Mouse (Mus musculus): ENCODE results near the gene Plb1. TPM values are rescaled to one million over a fixed set of nuclear protein-coding genes. Genes with fewer than 3 reads are reported as not detected.

The Plb1 gene
- polyA plus RNA-seq, 1 experiment = not detected

DNA sequence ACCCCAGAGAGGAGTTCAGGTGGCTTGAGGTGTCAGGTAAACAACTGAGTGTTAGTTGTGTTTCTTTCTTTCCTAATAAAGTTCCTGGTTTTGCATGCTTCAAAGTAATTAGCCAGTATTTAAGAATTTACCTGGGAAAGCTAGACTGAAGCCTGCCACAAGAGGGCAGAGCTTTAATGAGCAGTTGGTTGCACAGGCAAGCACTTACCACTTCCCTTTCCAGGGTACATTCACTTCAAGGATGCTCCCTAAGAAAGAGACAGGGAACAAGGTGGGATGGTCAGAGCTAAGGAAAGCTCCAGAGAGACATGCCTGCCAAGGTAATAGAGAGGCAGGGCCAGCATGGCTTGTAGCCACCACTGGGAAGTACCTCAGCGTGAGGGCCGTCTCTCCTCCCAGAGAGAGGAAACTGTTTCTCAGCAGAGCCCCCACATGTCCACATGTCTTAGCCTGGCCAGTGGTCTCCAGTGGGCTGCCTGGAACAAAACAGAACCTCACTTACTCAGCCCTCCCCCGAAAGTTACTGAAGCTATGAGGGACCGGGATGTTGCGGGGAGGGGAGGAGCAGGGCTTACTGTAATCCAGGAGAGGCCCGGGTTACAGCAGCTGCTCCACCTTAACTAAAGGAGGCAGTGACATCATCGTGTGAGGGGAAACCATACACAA, 89.8 kb downstream of the Plb1 start:
- Histone ChIP-seq H3K4me1 (ENCODE audit: control insufficient read depth, insufficient read depth, low read length) (no peaks in the 10 kb centered on the region), H3K4me3 (replicated peaks; ENCODE audit: control insufficient read depth, low read depth, low read length) (no peak overlapping the region), H3K27ac (ENCODE audit: control insufficient read depth, insufficient read depth, low read depth, low read length, poor library complexity) (no peak overlapping the region)
- TF ChIP-seq CTCF (IDR thresholded peaks at IDR 0.05; ENCODE audit: control insufficient read depth, insufficient read depth, low read length) (peak; percentile 48), POLR2A (IDR thresholded peaks at IDR 0.05; ENCODE audit: borderline replicate concordance, control insufficient read depth, low read depth, low read length) (no peak)
- 43% methylated on average over 7 of the region's 7 CpGs for WGBS

DNA sequence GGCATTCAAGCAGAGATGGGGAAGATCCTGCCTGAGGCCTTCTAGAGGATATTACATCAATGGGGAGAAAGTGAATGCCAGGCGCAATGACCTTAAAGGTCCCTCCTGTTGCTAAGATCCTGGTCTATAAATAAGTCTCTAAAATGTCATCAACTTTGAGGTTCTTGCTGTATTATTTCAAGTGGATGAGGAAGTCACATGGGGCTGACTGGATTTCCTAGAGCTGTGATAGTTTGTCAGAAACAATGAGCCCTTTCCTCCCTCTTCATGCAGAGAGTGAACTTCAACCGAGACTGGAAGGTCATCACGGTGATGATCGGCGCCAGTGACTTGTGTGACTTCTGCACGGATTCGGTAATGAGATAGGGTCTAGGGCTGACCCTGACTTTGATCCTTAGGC, 95.6 kb downstream of the Plb1 start:
- no peak overlapping the region for H3K27ac ChIP-seq (ENCODE audit: control insufficient read depth, insufficient read depth, low read depth, low read length, poor library complexity)
- WGBS = 17% methylated on average over 7 of the region's 7 CpGs
- TF ChIP-seq POLR2A (IDR thresholded peaks at IDR 0.05; ENCODE audit: borderline replicate concordance, control insufficient read depth, low read depth, low read length) = no peak

DNA sequence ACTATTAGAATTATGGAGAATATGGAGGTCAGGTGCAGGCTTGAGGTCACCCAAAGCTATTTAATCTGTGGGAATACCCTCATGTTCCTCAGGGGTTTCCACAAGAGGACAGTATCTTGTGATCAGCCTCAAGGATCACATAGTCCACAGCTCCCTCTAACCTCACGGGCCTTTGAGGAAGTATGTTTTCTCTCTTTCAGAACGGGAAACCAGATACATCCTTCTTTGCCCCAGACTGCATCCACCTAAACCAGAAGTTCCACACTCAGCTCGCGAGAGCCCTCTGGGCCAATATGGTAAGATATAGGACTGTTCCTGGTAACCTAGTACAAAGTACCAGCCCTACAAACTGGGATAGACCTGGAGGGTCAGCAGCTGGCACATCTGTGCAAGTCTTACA, 100.1 kb downstream of the Plb1 start:
- Histone ChIP-seq H3K27ac (ENCODE audit: control insufficient read depth, insufficient read depth, low read depth, low read length, poor library complexity) (no peak overlapping the region), H3K4me3 (replicated peaks; ENCODE audit: control insufficient read depth, low read depth, low read length) (no peak overlapping the region), H3K4me1 (ENCODE audit: control insufficient read depth, insufficient read depth, low read length) (no peaks in the 10 kb centered on the region; the same call in 1 of the 2 replicates)
- no peak for TF ChIP-seq CTCF (IDR thresholded peaks at IDR 0.05; ENCODE audit: control insufficient read depth, insufficient read depth, low read length)
- no peak for TF ChIP-seq POLR2A (IDR thresholded peaks at IDR 0.05; ENCODE audit: borderline replicate concordance, control insufficient read depth, low read depth, low read length)
- WGBS = 9% methylated on average over 4 of the region's 4 CpGs

More for the DNA sequence above, 95.6 kb downstream of the Plb1 start:
- Histone ChIP-seq H3K4me1 (ENCODE audit: control insufficient read depth, insufficient read depth, low read length) (no peaks in the 10 kb centered on the region; the same call in 1 of the 2 replicates), H3K4me3 (replicated peaks; ENCODE audit: control insufficient read depth, low read depth, low read length) (no peak overlapping the region)

DNA sequence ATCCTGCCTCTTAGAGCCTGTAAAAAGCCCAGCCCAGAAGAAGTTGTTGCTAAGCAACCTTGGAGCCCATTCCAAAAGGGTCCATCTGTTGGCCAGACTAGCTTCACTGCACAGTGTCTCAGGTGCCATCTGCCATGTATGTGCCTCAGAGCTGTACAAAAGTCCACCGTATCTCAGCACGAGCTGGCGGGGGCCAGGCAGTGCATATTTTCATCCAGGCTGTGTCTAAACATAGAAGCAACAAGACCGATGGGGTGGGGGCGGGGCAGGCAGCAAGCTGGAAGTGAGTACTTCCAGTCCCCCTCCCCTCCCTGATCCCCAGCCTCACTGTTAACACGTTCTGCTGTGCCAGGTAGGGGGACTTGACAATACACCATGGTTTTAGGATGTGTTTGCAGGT, 102.7 kb downstream of the Plb1 start:
- 53% methylated on average over 6 of the region's 6 CpGs for WGBS
- TF ChIP-seq CTCF (IDR thresholded peaks at IDR 0.05; ENCODE audit: control insufficient read depth, insufficient read depth, low read length) (no peak), POLR2A (IDR thresholded peaks at IDR 0.05; ENCODE audit: borderline replicate concordance, control insufficient read depth, low read depth, low read length) (no peak)
- Histone ChIP-seq H3K27ac (ENCODE audit: control insufficient read depth, insufficient read depth, low read depth, low read length, poor library complexity) (no peak overlapping the region), H3K4me3 (replicated peaks; ENCODE audit: control insufficient read depth, low read depth, low read length) (no peak overlapping the region), H3K4me1 (ENCODE audit: control insufficient read depth, insufficient read depth, low read length) (no peaks in the 10 kb centered on the region; the same call in 1 of the 2 replicates)

DNA sequence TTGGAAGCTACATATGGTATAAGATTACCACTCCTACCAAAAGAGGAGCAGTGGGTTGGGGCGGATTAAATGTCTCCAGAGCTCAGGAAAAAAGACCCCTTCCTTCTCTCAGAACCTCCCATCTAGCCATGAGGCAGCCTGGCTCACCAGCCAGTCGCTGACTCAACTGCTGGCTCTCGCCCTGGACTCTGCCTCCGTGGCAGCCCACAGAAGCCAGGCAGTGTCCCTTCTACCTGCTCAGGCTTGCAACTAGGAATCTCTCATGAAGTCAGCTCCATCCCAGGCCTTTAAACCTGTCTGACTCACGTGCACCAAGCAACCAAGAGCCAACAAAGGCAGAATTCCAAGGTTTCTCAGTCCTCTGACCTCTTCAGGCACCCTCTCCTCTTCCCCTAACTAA, 103.6 kb downstream of the Plb1 start:
- no peaks in the 10 kb centered on the region; the same call in 1 of the 2 replicates for H3K4me1 ChIP-seq (ENCODE audit: control insufficient read depth, insufficient read depth, low read length)
- H3K27ac ChIP-seq (ENCODE audit: control insufficient read depth, insufficient read depth, low read depth, low read length, poor library complexity) = no peak overlapping the region
- H3K4me3 ChIP-seq (replicated peaks; ENCODE audit: control insufficient read depth, low read depth, low read length) = no peak overlapping the region
- WGBS = 74% methylated on average over 5 of the region's 5 CpGs
- TF ChIP-seq POLR2A (IDR thresholded peaks at IDR 0.05; ENCODE audit: borderline replicate concordance, control insufficient read depth, low read depth, low read length) = no peak
- no peak for TF ChIP-seq CTCF (IDR thresholded peaks at IDR 0.05; ENCODE audit: control insufficient read depth, insufficient read depth, low read length)

DNA sequence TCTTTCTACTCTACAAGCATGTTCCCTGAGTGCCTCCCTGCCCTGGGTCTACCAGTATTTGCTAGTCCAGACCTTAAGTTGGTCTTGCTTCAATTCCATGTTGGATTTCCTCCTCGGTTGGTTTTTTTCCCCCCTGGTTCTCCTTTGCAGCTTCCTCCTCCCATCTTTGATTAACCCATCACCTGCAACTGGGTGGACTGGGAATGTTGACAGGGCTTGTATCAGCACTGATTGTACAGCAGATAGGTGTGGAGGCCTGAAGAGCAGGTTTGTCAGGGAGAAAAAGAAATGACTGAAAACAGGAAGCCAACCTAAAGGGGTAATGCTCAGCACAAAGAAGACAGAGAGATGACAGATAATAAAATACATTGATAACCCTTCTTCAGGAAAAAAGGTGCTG, 104.8 kb downstream of the Plb1 start:
- Histone ChIP-seq H3K4me1 (ENCODE audit: control insufficient read depth, insufficient read depth, low read length) (no peaks in the 10 kb centered on the region; the same call in 1 of the 2 replicates), H3K27ac (ENCODE audit: control insufficient read depth, insufficient read depth, low read depth, low read length, poor library complexity) (no peak overlapping the region), H3K4me3 (replicated peaks; ENCODE audit: control insufficient read depth, low read depth, low read length) (no peak overlapping the region)
- 55% methylated on average over 1 of the region's 1 CpGs for WGBS
- no peak for TF ChIP-seq POLR2A (IDR thresholded peaks at IDR 0.05; ENCODE audit: borderline replicate concordance, control insufficient read depth, low read depth, low read length)
- TF ChIP-seq CTCF (IDR thresholded peaks at IDR 0.05; ENCODE audit: control insufficient read depth, insufficient read depth, low read length) = no peak

DNA sequence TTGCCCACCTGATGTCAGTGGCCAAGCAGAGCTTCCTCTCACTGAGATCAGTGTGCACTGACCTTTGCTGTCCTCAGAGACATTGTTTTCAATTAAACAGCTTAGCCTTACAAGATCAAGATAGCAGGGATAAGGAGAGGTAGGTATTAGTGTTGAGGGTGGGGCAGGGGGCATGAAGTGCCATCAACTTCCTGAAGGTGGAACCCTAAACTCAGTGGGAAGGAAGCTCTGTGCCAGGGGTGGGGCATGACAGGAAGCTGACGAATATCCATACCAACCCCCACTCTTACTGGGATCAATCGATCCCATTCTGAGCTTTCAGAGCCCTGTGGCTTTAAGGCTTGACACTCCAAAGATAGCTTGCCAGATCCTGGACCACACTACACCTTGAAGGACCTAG, 105.8 kb downstream of the Plb1 start:
- Histone ChIP-seq H3K27ac (ENCODE audit: control insufficient read depth, insufficient read depth, low read depth, low read length, poor library complexity) (no peak overlapping the region), H3K4me3 (replicated peaks; ENCODE audit: control insufficient read depth, low read depth, low read length) (no peak overlapping the region), H3K4me1 (ENCODE audit: control insufficient read depth, insufficient read depth, low read length) (no peaks in the 10 kb centered on the region)
- 25% methylated on average over 2 of the region's 2 CpGs for WGBS
- TF ChIP-seq CTCF (IDR thresholded peaks at IDR 0.05; ENCODE audit: control insufficient read depth, insufficient read depth, low read length) (peak; percentile 55), POLR2A (IDR thresholded peaks at IDR 0.05; ENCODE audit: borderline replicate concordance, control insufficient read depth, low read depth, low read length) (no peak)

DNA sequence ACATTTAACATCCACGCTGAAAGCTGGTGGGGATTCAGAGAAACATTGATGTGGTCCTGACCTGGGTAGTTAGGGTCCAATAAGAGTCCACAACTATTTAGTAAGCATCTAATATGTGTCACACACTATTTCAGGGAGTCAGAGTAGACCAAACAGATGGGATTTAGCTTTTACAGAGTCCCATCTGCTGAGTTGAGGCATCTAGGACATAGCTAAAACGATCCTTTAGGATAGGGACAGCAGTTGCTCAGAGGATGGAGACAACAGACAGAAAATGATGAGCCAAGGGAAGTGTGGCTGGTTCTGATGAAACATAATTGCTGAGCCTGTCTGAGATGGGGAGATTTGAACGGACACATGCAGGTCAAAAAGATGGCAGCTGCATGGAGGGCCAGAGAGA, 106.3 kb downstream of the Plb1 start:
- Histone ChIP-seq H3K27ac (ENCODE audit: control insufficient read depth, insufficient read depth, low read depth, low read length, poor library complexity) (no peak overlapping the region), H3K4me3 (replicated peaks; ENCODE audit: control insufficient read depth, low read depth, low read length) (no peak overlapping the region), H3K4me1 (ENCODE audit: control insufficient read depth, insufficient read depth, low read length) (no peaks in the 10 kb centered on the region)
- TF ChIP-seq CTCF (IDR thresholded peaks at IDR 0.05; ENCODE audit: control insufficient read depth, insufficient read depth, low read length) (no peak), POLR2A (IDR thresholded peaks at IDR 0.05; ENCODE audit: borderline replicate concordance, control insufficient read depth, low read depth, low read length) (no peak)
- WGBS = 75% methylated on average over 3 of the region's 3 CpGs

DNA sequence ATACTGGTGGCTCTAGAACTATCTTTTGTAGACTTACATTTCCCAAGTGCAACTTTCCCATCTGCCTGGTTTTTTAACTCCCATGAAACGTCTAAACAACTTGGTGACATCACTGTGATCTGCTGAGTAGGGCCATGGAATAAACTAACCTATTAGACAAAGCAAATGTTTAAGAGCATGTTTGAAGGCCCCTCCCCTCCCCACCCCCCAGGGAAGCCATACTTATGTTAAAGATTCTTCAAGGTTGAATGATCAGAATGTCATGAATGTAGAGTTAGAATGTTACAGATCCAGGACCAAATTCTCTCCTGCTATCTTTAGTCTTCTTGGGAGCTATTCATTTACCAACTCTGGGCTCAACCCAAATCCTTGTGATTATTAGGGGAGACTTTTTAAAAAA, 107.7 kb downstream of the Plb1 start:
- WGBS = 75% methylated on average over 1 of the region's 1 CpGs
- TF ChIP-seq CTCF (IDR thresholded peaks at IDR 0.05; ENCODE audit: control insufficient read depth, insufficient read depth, low read length) (no peak), POLR2A (IDR thresholded peaks at IDR 0.05; ENCODE audit: borderline replicate concordance, control insufficient read depth, low read depth, low read length) (no peak)
- no peak overlapping the region for H3K27ac ChIP-seq (ENCODE audit: control insufficient read depth, insufficient read depth, low read depth, low read length, poor library complexity)
- no peaks in the 10 kb centered on the region for H3K4me1 ChIP-seq (ENCODE audit: control insufficient read depth, insufficient read depth, low read length)
- H3K4me3 ChIP-seq (replicated peaks; ENCODE audit: control insufficient read depth, low read depth, low read length) = no peak overlapping the region

Data from bone marrow, adult 2 months (tissue).